Mouse (Mus musculus) neural tube, embryonic 11.5 days (tissue): ENCODE results near the gene Plcd4. TPM values are rescaled to one million over a fixed set of nuclear protein-coding genes. Genes with fewer than 3 reads are reported as not detected.

ENCODE experiments used
- microRNA-seq: library from miRNA; unstranded; fragments of <30 nt; microRNA quantifications from one replicate; pipeline ENCODE4, GENCODE M21; 2016
- polyA plus RNA-seq: library from polyadenylated mRNA; unstranded; fragments of >200 nt; fragmentation: Nextera tagmentation; extraction: Ambion mirVana; gene quantifications from 2 replicates; pipeline ENCODE4 v1.2.1, GENCODE M21; 2014

Gene Plcd4
- polyA plus RNA-seq, 1 experiment from 2014 or later = 1.3 TPM

Small RNA genes within 50 kb of the gene (microRNA-seq; reads per million reads assigned to microRNA genes)
- not detected for gene Gm25035

Other genes starting within 250 kb of the Plcd4 start
- 8.3 and 8.5 TPM in 2 replicates for gene Tmbim1, start 237.3 kb upstream of the Plcd4 start, polyA plus RNA-seq
- gene Catip, start 180.8 kb upstream of the Plcd4 start, polyA plus RNA-seq = 0.20 and 0.26 TPM in 2 replicates
- 1.9 and 2.3 TPM in 2 replicates for gene Slc11a1, start 167.7 kb upstream of the Plcd4 start, polyA plus RNA-seq
- 41.5 and 43.5 TPM in 2 replicates for gene Ctdsp1, start 151.4 kb upstream of the Plcd4 start, polyA plus RNA-seq
- 0.09 and 0.15 TPM in 2 replicates for gene Vil1, start 133.5 kb upstream of the Plcd4 start, polyA plus RNA-seq
- 90.2 and 90.5 TPM in 2 replicates for gene Cnot9, start 36.8 kb upstream of the Plcd4 start, polyA plus RNA-seq
- gene Usp37, start 1.4 kb downstream of the Plcd4 start, polyA plus RNA-seq = 40.4 and 42.6 TPM in 2 replicates
- 9.7 and 10.2 TPM in 2 replicates for gene Zfp142, start 45.4 kb downstream of the Plcd4 start, polyA plus RNA-seq
- 20.3 and 21.2 TPM in 2 replicates for gene Bcs1l, start 45.4 kb downstream of the Plcd4 start, polyA plus RNA-seq
- 9.0 and 9.4 TPM in 2 replicates for gene Rnf25, start 58.5 kb downstream of the Plcd4 start, polyA plus RNA-seq
- 17.2 and 23.3 TPM in 2 replicates for gene Stk36, start 58.6 kb downstream of the Plcd4 start, polyA plus RNA-seq
- 42.5 and 50.2 TPM in 2 replicates for gene Ttll4, start 118.9 kb downstream of the Plcd4 start, polyA plus RNA-seq
- gene Cyp27a1, start 170.7 kb downstream of the Plcd4 start, polyA plus RNA-seq = 4.6 and 6.2 TPM in 2 replicates
- gene Prkag3, start 206.3 kb downstream of the Plcd4 start, polyA plus RNA-seq = 0.16 TPM in 1 of 2 replicates, not detected in the other
- 14.5 and 14.6 TPM in 2 replicates for gene Wnt6, start 229.0 kb downstream of the Plcd4 start, polyA plus RNA-seq
- 1.7 and 2.4 TPM in 2 replicates for gene Wnt10a, start 248.6 kb downstream of the Plcd4 start, polyA plus RNA-seq